Mouse (Mus musculus) CH12.LX (cell line): ENCODE measurements at regions not wholly inside any gene's neighbourhood (a gene's known extent, or its start where the extent isn't known, plus 50 kb on each side); places are given as distances from the start of the nearest gene placed in this dataset.

Experiments used
- BHLHE40 ChIP-seq: IDR thresholded peaks from 2 replicates; pipeline ENCODE4 v1.6.1; 2011; ENCODE audit warnings: mild to moderate bottlenecking, low read depth, low read length, improper control_type of control experiment
- CTCF ChIP-seq, 2 experiments: IDR thresholded peaks in 1 of 2; conservative IDR thresholded peaks in 1 of 2; 2 replicates each; pipeline ENCODE4 v1.5.1; 2011 to 2012; ENCODE audit warnings: low read depth in 2 of 2, low read length in 2 of 2, improper control_type of control experiment in 1 of 2, inconsistent platforms in 1 of 2, mild to moderate bottlenecking in 1 of 2, moderate library complexity in 1 of 2
- EP300 ChIP-seq: IDR thresholded peaks from 2 replicates; pipeline ENCODE4 v1.6.1; 2011; ENCODE audit warnings: low read length, improper control_type of control experiment
- TCF12 ChIP-seq: IDR thresholded peaks from 2 replicates; pipeline ENCODE4 v1.6.1; 2014; ENCODE audit warnings: low read depth, mild to moderate bottlenecking, inconsistent platforms, low read length, improper control_type of control experiment
- USF1 ChIP-seq: IDR thresholded peaks from 2 replicates; pipeline ENCODE4 v1.6.1; 2014; ENCODE audit warnings: low read depth, mild to moderate bottlenecking, inconsistent platforms, low read length, improper control_type of control experiment

DNA sequence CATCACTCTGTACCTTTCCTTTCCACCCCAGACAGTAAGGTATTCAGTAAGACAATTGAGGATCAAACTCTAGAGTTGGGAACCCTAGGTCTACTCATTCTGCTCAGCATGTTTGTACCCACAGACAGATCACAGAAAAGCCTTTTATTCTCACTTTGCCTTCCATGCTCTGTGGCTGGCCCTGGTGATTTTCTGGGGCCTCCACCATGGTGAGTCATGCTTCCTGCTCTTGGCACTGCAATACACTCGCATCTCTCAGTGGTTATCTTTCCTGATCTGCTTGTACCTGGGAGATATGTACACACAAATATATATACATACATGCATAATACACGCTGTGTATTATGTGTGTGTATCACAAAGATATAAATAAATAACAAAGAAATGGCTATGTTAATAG, 919.2 kb upstream of the Vwc2 start:
- TF ChIP-seq TCF12 (no peak), USF1 (no peak), CTCF (conservative IDR thresholded peaks at IDR 0.05 in 1 of 2, IDR thresholded peaks at IDR 0.05 in 1 of 2; ENCODE audit: low read depth in 2 of 2, low read length in 2 of 2) (no peak), EP300 (no peak), BHLHE40 (no peak)
